Mouse (Mus musculus) CH12.LX (cell line): ENCODE data around the gene Gm11567. TPM values are rescaled to one million over a fixed set of nuclear protein-coding genes. Genes with fewer than 3 reads are reported as not detected.
"Not testable (repeated sequence)": the region's sequence is repeated elsewhere in the genome, so short reads cannot be mapped to it uniquely, and the experiment has no call there.

Experiments used
- DNase-seq: peaks from one replicate; pipeline ENCODE4 v3.0.0-alpha.2; 2013; ENCODE audit errors: extremely low read depth
- H3K27ac ChIP-seq: 2 replicates; pipeline ENCODE4 v1.5.1; 2012; ENCODE audit warnings: low read depth, mild to moderate bottlenecking, control low read depth, moderate library complexity; ENCODE audit not compliant: insufficient read depth
- H3K27me3 ChIP-seq: replicated peaks from 2 replicates; pipeline ENCODE3; 2012; ENCODE audit warnings: inconsistent platforms
- H3K36me3 ChIP-seq, 2 experiments: replicated peaks in 1 of 2; 2 replicates each; pipeline versions ENCODE3 to v1.6.1; 2012; ENCODE audit warnings: inconsistent platforms in 1 of 2, low read length in 1 of 2, mild to moderate bottlenecking in 1 of 2, mixed read lengths in 1 of 2, moderate library complexity in 1 of 2; ENCODE audit not compliant: control insufficient read depth in 1 of 2, insufficient read depth in 1 of 2
- H3K4me1 ChIP-seq, 2 experiments: 2 replicates each; pipeline ENCODE4 v1.6.1; 2012; ENCODE audit warnings: inconsistent platforms in 1 of 2, moderate library complexity in 1 of 2; ENCODE audit not compliant: insufficient read depth in 2 of 2, control insufficient read depth in 1 of 2
- H3K4me2 ChIP-seq: 2 replicates; pipeline ENCODE4 v1.6.1; 2012; ENCODE audit warnings: low read depth, mild to moderate bottlenecking, control low read depth; ENCODE audit not compliant: poor library complexity, insufficient read depth, severe bottlenecking
- H3K4me3 ChIP-seq, 3 experiments: fragments of 150-350 bp in 1 of 3; sonication (generic) in 1 of 3; replicated peaks in 1 of 3; 2 replicates each; pipeline versions ENCODE3 to v1.5.1; 2011 to 2012; ENCODE audit warnings: low read depth in 2 of 3, low read length in 2 of 3, mild to moderate bottlenecking in 2 of 3, moderate library complexity in 2 of 3, control low read depth in 1 of 3, improper control_type of control experiment in 1 of 3, inconsistent platforms in 1 of 3, mixed read lengths in 1 of 3; ENCODE audit not compliant: poor library complexity in 1 of 3
- H3K79me2 ChIP-seq: replicated peaks from 2 replicates; pipeline ENCODE4 v1.6.1; 2012; ENCODE audit warnings: mild to moderate bottlenecking, moderate library complexity; ENCODE audit not compliant: control insufficient read depth, poor library complexity, insufficient read depth, severe bottlenecking; ENCODE audit errors: extremely low read depth
- H3K9ac ChIP-seq: 2 replicates; pipeline ENCODE4 v1.6.1; 2012; ENCODE audit warnings: low read depth, mild to moderate bottlenecking, control low read depth, moderate library complexity; ENCODE audit not compliant: insufficient read depth
- H3K9me3 ChIP-seq: replicated peaks from 2 replicates; pipeline ENCODE3; 2012; ENCODE audit warnings: low read length, inconsistent platforms, mixed read lengths
- CHD2 ChIP-seq: IDR thresholded peaks from 2 replicates; pipeline ENCODE4 v1.6.1; 2011; ENCODE audit warnings: low read length, improper control_type of control experiment
- E2F4 ChIP-seq: IDR thresholded peaks from 2 replicates; pipeline ENCODE4 v1.6.1; 2011; ENCODE audit warnings: low read depth, low read length, improper control_type of control experiment; ENCODE audit not compliant: insufficient replicate concordance
- ELF1 ChIP-seq: IDR thresholded peaks from 2 replicates; pipeline ENCODE4 v1.6.1; 2014; ENCODE audit warnings: low read depth, mild to moderate bottlenecking, inconsistent platforms, low read length, improper control_type of control experiment
- MAX ChIP-seq: IDR thresholded peaks from 2 replicates; pipeline ENCODE4 v1.6.1; 2011; ENCODE audit warnings: low read length, improper control_type of control experiment
- SIN3A ChIP-seq: IDR thresholded peaks from 2 replicates; pipeline ENCODE4 v1.6.1; 2012; ENCODE audit warnings: low read length, improper control_type of control experiment, inconsistent platforms
- TCF12 ChIP-seq: IDR thresholded peaks from 2 replicates; pipeline ENCODE4 v1.6.1; 2014; ENCODE audit warnings: low read depth, mild to moderate bottlenecking, inconsistent platforms, low read length, improper control_type of control experiment
- UBTF ChIP-seq: IDR thresholded peaks from 2 replicates; pipeline ENCODE4 v1.6.1; 2012; ENCODE audit warnings: low read depth, mild to moderate bottlenecking, inconsistent platforms, low read length, improper control_type of control experiment, moderate library complexity
- USF2 ChIP-seq: conservative IDR thresholded peaks from 2 replicates; pipeline ENCODE4 v1.6.1; 2011; ENCODE audit warnings: low read depth, low read length, improper control_type of control experiment
- ZMIZ1 ChIP-seq: IDR thresholded peaks from 2 replicates; pipeline ENCODE4 v1.6.1; 2012; ENCODE audit warnings: low read depth, mild to moderate bottlenecking, inconsistent platforms, low read length, improper control_type of control experiment
- dilution Hi-C: fragments of 300-500 bp; cut with MboI; formaldehyde crosslinking; loops from 2 replicates; pipeline ENCODE4 v1.14.3; 2020; ENCODE audit warnings: low sequenced_read_pairs; ENCODE audit not compliant: extremely low pct_unique_long_range_greater_than_20kb, extremely low pct_ligation_motif_present
- in situ Hi-C: fragments of 300-500 bp; cut with MboI; formaldehyde crosslinking; loops from 3 replicates; pipeline ENCODE4 v1.14.3; 2019; ENCODE audit warnings: low sequenced_read_pairs, low pct_ligation_motif_present, low pct_unique_long_range_greater_than_20kb, mixed read lengths
- polyA plus RNA-seq: library from polyadenylated mRNA; unstranded; fragments of >175 nt; gene quantifications from 2 replicates; pipeline ENCODE4 v1.2.1, GENCODE M21; 2012; ENCODE audit warnings: low read depth; ENCODE audit not compliant: insufficient read length
- total RNA-seq, 2 experiments: library from RNA; depleted of rRNA; stranded (reverse); fragments of 300-350 nt in 1 of 2; fragments of >200 nt in 1 of 2; gene quantifications; 2 replicates each; pipeline ENCODE4 v1.2.3; 2012 to 2014

The Gm11567 gene
- total RNA-seq (2012; rRNA removed) (not detected in 2 replicates), total RNA-seq (2014; rRNA removed) (not detected in 2 replicates), polyA plus RNA-seq (not detected in 2 replicates)

DNA sequence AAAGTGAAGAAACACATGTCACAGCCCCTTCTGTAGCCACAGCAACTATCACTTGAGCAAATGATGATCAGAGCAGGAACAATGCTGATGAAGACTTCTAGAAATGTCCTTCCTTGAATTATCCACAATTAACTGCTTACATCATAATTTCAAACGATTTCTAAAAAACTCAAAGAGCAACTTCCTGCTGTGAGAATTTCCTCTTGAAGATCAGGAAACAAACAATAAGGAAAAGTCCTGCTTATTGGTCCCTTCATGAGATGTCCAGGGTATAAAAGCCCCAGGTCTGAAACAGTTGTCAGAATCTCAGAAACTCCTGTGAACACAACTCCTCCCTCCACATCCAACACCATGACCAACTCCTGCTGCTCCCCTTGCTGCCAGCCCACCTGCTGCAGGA is at the start of gene Gm11567:
Gm11567 (plus strand) TSS at position 301 of the 400 bp plus-strand sequence.
- H3K9me3 ChIP-seq, H3K79me2 ChIP-seq, H3K4me3 ChIP-seq, DNase-seq, H3K9ac ChIP-seq, H3K4me2 ChIP-seq, in situ Hi-C loops, H3K36me3 ChIP-seq, H3K27ac ChIP-seq, H3K4me1 ChIP-seq, dilution Hi-C loops: not testable (repeated sequence)
- peaks cover 68% of the 10 kb centered on the region for H3K27me3 ChIP-seq

DNA sequence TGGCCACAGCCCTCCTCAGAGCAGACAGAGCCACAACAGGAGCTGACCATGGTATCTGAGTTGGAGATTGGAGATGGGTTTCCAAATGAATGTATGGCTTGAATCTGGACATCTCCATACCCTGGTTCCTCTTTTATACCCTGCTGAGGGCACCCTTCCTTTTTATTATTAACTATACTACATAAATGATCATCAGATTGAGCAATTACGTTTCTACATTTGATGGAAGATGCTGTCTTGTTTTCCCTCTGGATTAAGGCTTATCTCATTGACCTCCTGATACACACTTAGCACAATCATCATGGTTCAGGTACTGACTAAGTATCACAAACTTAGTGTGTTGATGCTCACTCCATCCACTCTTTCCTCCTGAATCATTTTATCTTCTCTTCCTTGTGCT is 41.0 kb upstream of the Gm11567 start, which contains the start of gene 2300003K06Rik:
2300003K06Rik (minus strand) TSS at position 101 of the 400 bp plus-strand sequence.
- peaks cover 9% of the 10 kb centered on the region for H3K9me3 ChIP-seq
- H3K79me2 ChIP-seq, result no peaks in the 10 kb centered on the region
- DNase-seq, result no peak
- no peaks in the 10 kb centered on the region for H3K36me3 ChIP-seq
- TF ChIP-seq MAX (no peak), CHD2 (no peak), SIN3A (no peak), ELF1 (no peak), TCF12 (no peak), E2F4 (no peak), USF2 (no peak)
- no peak within 1 kb of the TSS for H3K27ac ChIP-seq
- H3K27me3 ChIP-seq, result peaks cover 39% of the 10 kb centered on the region
- no peaks in the 10 kb centered on the region for H3K4me1 ChIP-seq
- H3K9ac ChIP-seq, result no peak within 1 kb of the TSS
- dilution Hi-C loops, result no loop called here
- H3K4me3 ChIP-seq, result no peak within 1 kb of the TSS
- in situ Hi-C loops, result no loop called here
- H3K4me2 ChIP-seq, result no peak within 1 kb of the TSS

DNA sequence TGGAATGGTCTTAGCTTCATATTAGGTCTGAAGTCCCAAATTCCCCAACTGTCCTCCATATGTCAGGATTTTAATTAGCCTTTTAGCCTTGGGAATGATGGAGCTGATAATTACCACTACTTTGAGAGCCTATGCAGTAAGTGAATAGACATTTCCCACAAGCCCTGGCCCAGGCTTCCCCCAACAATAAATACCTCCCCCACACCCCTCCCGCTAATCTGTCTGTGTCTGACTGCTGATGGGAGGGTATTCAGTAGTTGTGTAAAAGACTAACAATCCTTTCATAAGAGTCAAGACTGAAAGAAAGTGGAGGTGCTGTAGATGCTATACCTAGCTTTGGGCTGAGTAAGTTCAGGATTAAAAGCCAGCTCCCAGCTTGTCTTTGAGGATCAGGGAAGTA is 36.8 kb upstream of the Gm11567 start:
- Histone ChIP-seq H3K79me2 (no peaks in the 10 kb centered on the region), H3K27me3 (peaks cover 63% of the 10 kb centered on the region), H3K9ac (no peak overlapping the region), H3K9me3 (peaks cover 6% of the 10 kb centered on the region)
- no peak for DNase-seq
- TF ChIP-seq ZMIZ1, result no peak
- TF ChIP-seq UBTF, result no peak
- TF ChIP-seq, all 38 proteins: peak for 0
- dilution Hi-C loops (no loop called here), in situ Hi-C loops (no loop called here)
- H3K4me1 ChIP-seq, result no peaks in the 10 kb centered on the region
- H3K36me3 ChIP-seq, result no peaks in the 10 kb centered on the region
- H3K4me3 ChIP-seq, result no peak overlapping the region
- no peak overlapping the region for H3K27ac ChIP-seq
- H3K4me2 ChIP-seq, result no peak overlapping the region
